In the genomic region with DNA sequence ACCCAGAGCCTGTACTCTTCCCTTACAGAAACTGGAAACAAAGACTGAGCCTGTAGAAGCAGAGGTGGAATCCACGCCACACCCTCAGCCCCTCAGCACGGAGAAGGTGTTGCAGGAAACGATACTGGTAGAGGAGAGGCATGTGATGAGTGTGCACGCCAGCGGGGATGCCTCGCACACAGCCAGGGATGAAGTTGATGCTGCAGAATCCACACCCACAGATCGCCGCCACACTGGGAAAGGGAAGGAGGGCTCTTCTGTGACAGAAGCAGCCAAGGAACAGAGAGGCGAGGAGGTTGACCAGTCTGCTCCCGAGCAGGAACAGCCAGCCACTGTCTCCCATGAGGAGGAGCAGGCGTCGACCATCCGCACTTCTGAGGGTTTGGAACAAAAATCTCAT, we compare ENCODE assay signal across 19 mouse cellular contexts.
"Had no signal": no experiment of that assay in that cellular context is flagged by ENCODE, and none has a peak within 500 bp of the region (broad histone marks: within the 10 kb centered on the region; RNA-seq: fewer than 3 reads in every experiment).

No protein-coding gene starts in this region.

- DNase-seq: liver, postnatal 0 days; lung, adult 2 months; lung, postnatal 4 days; midbrain, embryonic 14.5 days; retina, postnatal 1 day; right cerebral cortex, postnatal 14 days; spleen, adult 18-20 months; thymus, adult 18-20 months; thymus, postnatal 14 days; thymus, postnatal 4 days had no signal

- H3K9me3 ChIP-seq: liver, embryonic 15.5 days; lung, embryonic 15.5 days; midbrain, embryonic 12.5 days; neural tube, embryonic 15.5 days had no signal

- ATAC-seq: liver, postnatal 0 days; lung, postnatal 0 days; midbrain, embryonic 16.5 days had no signal

- H3K27ac ChIP-seq: liver, embryonic 15.5 days; lung, embryonic 15.5 days; midbrain, embryonic 10.5 days; midbrain, embryonic 12.5 days; neural tube, embryonic 13.5 days; neural tube, embryonic 15.5 days had no signal

- H3K4me2 ChIP-seq: liver, embryonic 15.5 days; lung, embryonic 15.5 days; midbrain, embryonic 12.5 days; neural tube, embryonic 13.5 days; neural tube, embryonic 15.5 days had no signal

- H3K36me3 ChIP-seq: liver, embryonic 15.5 days had no signal

- H3K27me3 ChIP-seq: liver, embryonic 15.5 days; lung, embryonic 15.5 days; midbrain, embryonic 12.5 days; neural tube, embryonic 13.5 days; neural tube, embryonic 15.5 days had no signal

- H3K4me3 ChIP-seq: liver, embryonic 15.5 days; lung, embryonic 15.5 days; midbrain, embryonic 10.5 days; midbrain, embryonic 12.5 days; myocyte; neural tube, embryonic 13.5 days; neural tube, embryonic 15.5 days had no signal

- H3K4me1 ChIP-seq: liver, embryonic 15.5 days; lung, embryonic 15.5 days; midbrain, embryonic 10.5 days; midbrain, embryonic 12.5 days; neural tube, embryonic 13.5 days; neural tube, embryonic 15.5 days had no signal

- H3K9ac ChIP-seq: liver, embryonic 15.5 days; liver, postnatal 0 days; lung, embryonic 15.5 days; midbrain, embryonic 12.5 days; neural tube, embryonic 13.5 days; neural tube, embryonic 15.5 days had no signal
